Mouse (Mus musculus) liver, embryonic 11.5 days (tissue): ENCODE data around the gene Clk3. TPM values are rescaled to one million over a fixed set of nuclear protein-coding genes. Genes with fewer than 3 reads are reported as not detected.

Experiments
- ATAC-seq: fragments of 200-750 bp; cut with Nextera tagmentation; replicated peaks from 2 replicates; pipeline ENCODE4 v1.8.0; 2017; ENCODE audit warnings: moderate number of reproducible peaks, mild to moderate bottlenecking, moderate TSS enrichment, moderate library complexity; ENCODE audit not compliant: low FRiP score
- DNase-seq: peaks from one replicate; pipeline ENCODE4 v3.0.0-alpha.2; 2017; ENCODE audit warnings: low spot score
- H3K27ac ChIP-seq: fragments of 300-500 bp; sonication (generic); 2 replicates; pipeline ENCODE4 v1.5.1; 2014; ENCODE audit warnings: mild to moderate bottlenecking, low read depth, low read length, control low read depth
- H3K27me3 ChIP-seq: fragments of 300-500 bp; sonication (generic); replicated peaks from 2 replicates; pipeline ENCODE4 v1.6.1; 2014; ENCODE audit warnings: low read length, mixed read lengths; ENCODE audit not compliant: control insufficient read depth, insufficient read depth
- H3K36me3 ChIP-seq: fragments of 300-500 bp; sonication (generic); 2 replicates; pipeline ENCODE4 v1.6.1; 2014; ENCODE audit warnings: mild to moderate bottlenecking, low read length, moderate library complexity, mixed read lengths; ENCODE audit not compliant: control insufficient read depth, insufficient read depth
- H3K4me1 ChIP-seq: fragments of 300-500 bp; sonication (generic); replicated peaks from 2 replicates; pipeline ENCODE4 v1.6.1; 2014; ENCODE audit warnings: low read length, mixed read lengths; ENCODE audit not compliant: control insufficient read depth, insufficient read depth
- H3K4me2 ChIP-seq: fragments of 300-500 bp; sonication (generic); 2 replicates; pipeline ENCODE4 v1.6.1; 2014; ENCODE audit warnings: mild to moderate bottlenecking, control low read depth, moderate library complexity
- H3K4me3 ChIP-seq: fragments of 300-500 bp; sonication (generic); 2 replicates; pipeline ENCODE4 v1.5.1; 2014; ENCODE audit warnings: low read depth, low read length, control low read depth
- H3K9ac ChIP-seq: fragments of 300-500 bp; sonication (generic); 2 replicates; pipeline ENCODE4 v1.6.1; 2014; ENCODE audit warnings: low read depth, low read length, control low read depth
- H3K9me3 ChIP-seq: fragments of 300-500 bp; sonication (generic); 2 replicates; pipeline ENCODE4 v1.6.1; 2016; ENCODE audit warnings: low read length, inconsistent platforms, mixed read lengths; ENCODE audit not compliant: control insufficient read depth
- WGBS: fragments of 180-500 bp; shearing (Covaris S2); extraction: QIAGEN DNeasy Blood & Tissue Kit; methylation state at CpG from one replicate; pipeline ENCODE4 v1.1.7; 2014; 5-methylcytosine and 5-hydroxymethylcytosine counted together
- polyA plus RNA-seq: library from polyadenylated mRNA; unstranded; fragments of >200 nt; fragmentation: Nextera tagmentation; extraction: Ambion mirVana; gene quantifications from 2 replicates; pipeline ENCODE4 v1.2.1, GENCODE M21; 2014

Clk3 gene
- polyA plus RNA-seq, 1 experiment from 2014 or later = 85.0 TPM

GRCm38 (mm10) chr9:57706496-57706895 is 59.2 kb downstream of the Clk3 start:
- no peak overlapping the region for H3K4me3 ChIP-seq
- H3K4me1 ChIP-seq = no peaks in the 10 kb centered on the region
- H3K36me3 ChIP-seq = no peaks in the 10 kb centered on the region
- H3K9me3 ChIP-seq = 0 out of 2 replicates have a peak, but pooled peaks cover 5% of the 10 kb centered on the region
- ATAC-seq (no peak), DNase-seq (no peak)
- H3K27me3 ChIP-seq = no peaks in the 10 kb centered on the region
- H3K9ac ChIP-seq = no peak overlapping the region
- WGBS = 87% methylated on average over 3 of the region's 3 CpGs
- no peak overlapping the region for H3K27ac ChIP-seq
- no peak overlapping the region for H3K4me2 ChIP-seq

Other genes with a start within 250 kb of the Clk3 start
- gene Cox5a, start 244.6 kb downstream of the Clk3 start, polyA plus RNA-seq = 519 and 531 TPM in 2 replicates
- 14.8 and 15.7 TPM in 2 replicates for gene Fam219b, start 228.3 kb downstream of the Clk3 start, polyA plus RNA-seq
- gene Mpi, start 213.1 kb downstream of the Clk3 start, polyA plus RNA-seq = 25.8 and 28.0 TPM in 2 replicates
- gene Scamp2, start 204.9 kb downstream of the Clk3 start, polyA plus RNA-seq = 47.6 and 50.3 TPM in 2 replicates
- gene Ulk3, start 176.4 kb downstream of the Clk3 start, polyA plus RNA-seq = 8.4 and 11.6 TPM in 2 replicates
- not detected in 2 replicates for gene Cplx3, start 159.6 kb downstream of the Clk3 start, polyA plus RNA-seq
- gene Lman1l, start 145.1 kb downstream of the Clk3 start, polyA plus RNA-seq = not detected in 2 replicates
- gene Csk, start 112.2 kb downstream of the Clk3 start, polyA plus RNA-seq = 45.2 and 47.7 TPM in 2 replicates
- not detected in 2 replicates for gene Cyp1a2, start 82.2 kb downstream of the Clk3 start, polyA plus RNA-seq
- gene Cyp1a1, start 77.9 kb downstream of the Clk3 start, polyA plus RNA-seq = 0.66 and 0.92 TPM in 2 replicates
- 22.2 and 23.5 TPM in 2 replicates for gene Edc3, start 57.3 kb downstream of the Clk3 start, polyA plus RNA-seq
- gene Arid3b, start 70.9 kb upstream of the Clk3 start, polyA plus RNA-seq = 20.3 and 21.4 TPM in 2 replicates
- 92.3 and 93.3 TPM in 2 replicates for gene Ubl7, start 145.1 kb upstream of the Clk3 start, polyA plus RNA-seq
- gene Sema7a, start 174.3 kb upstream of the Clk3 start, polyA plus RNA-seq = 0.19 and 0.34 TPM in 2 replicates
- gene Cyp11a1, start 240.6 kb upstream of the Clk3 start, polyA plus RNA-seq = 0.10 TPM in 1 of 2 replicates, not detected in the other